Mouse (Mus musculus) activated CD4-positive, CD25-positive, alpha-beta regulatory T cell, adult 4 months (primary cell): ENCODE data around the gene Gm20388. TPM values are rescaled to one million over a fixed set of nuclear protein-coding genes. Genes with fewer than 3 reads are reported as not detected.

ENCODE experiments used
- ATAC-seq: one replicate; pipeline ENCODE4 v1.8.0; 2017
- polyA plus RNA-seq, 2 experiments: library from polyadenylated mRNA; unstranded; fragments of 100-300 nt; shearing (Covaris generic); gene quantifications; one replicate each; pipeline ENCODE4 v1.2.1; 2017

Gm20388 gene
- polyA plus RNA-seq, 2 experiments from 2014 or later = 9.9 to 12.3 TPM

DNA sequence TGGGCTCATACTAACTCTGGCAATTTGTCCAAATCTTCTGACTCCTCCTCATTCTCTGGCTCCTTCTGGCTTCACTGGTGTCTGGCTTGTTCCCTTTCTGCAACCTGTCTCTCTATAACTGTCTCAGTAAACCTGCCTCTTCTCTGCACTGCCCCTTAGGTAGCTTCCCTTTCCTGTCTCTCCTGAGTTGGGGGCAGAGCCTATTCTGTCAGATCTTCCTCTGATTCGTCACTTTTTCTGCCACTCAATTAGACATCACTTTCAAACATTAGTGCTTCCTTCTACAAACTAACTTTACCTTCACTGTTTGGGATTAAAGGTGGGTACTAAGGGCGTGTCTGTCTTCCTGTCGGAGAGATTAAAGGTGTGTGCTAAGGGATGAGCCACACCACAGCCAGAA, 2430.1 kb downstream of the Gm20388 start:
- ATAC-seq = no peak

DNA sequence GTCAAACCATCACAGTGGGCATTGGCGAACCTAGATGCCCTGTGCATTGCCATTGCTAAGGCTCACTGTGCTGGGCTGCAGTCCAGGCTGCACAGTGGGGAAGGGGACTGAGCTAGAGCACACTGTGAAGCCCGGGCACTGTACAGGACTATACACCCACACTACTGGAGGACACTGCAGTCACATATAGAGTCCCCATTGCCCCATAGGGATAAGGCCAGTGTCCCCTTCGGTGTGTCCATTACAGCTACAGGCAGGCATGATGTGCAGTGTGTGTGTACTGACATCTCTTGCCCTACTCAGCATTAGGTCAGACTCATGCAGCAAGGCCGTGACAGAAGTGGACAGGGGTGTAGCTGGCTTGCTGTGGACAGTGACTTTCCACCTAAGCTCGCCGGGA, 2431.1 kb downstream of the Gm20388 start:
- ATAC-seq = no peak

DNA sequence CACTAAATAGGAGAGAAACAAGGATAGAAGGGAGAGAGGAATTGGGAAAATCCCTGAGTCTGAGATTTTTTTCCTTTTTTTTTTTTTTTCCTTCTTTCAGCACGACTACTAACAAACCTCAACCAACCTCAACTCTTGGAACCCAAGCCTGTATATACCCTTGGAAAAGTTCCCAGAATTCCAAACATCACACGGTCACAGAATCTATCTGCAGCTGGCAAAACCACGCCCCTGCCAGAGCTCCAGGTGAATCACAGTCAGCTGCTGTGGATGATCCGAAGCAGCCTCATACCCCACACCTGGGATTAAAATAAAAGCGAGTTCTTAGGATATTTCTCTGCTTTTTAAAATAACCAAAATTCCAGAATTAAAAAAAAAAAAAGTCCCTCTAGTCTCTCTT, 2431.7 kb downstream of the Gm20388 start:
- ATAC-seq = no peak

- ATAC-seq = peak; percentile 62
Observed at GRCm38 (mm10) chr8:122342806-122343209, 2432.2 kb downstream of the Gm20388 start.

DNA sequence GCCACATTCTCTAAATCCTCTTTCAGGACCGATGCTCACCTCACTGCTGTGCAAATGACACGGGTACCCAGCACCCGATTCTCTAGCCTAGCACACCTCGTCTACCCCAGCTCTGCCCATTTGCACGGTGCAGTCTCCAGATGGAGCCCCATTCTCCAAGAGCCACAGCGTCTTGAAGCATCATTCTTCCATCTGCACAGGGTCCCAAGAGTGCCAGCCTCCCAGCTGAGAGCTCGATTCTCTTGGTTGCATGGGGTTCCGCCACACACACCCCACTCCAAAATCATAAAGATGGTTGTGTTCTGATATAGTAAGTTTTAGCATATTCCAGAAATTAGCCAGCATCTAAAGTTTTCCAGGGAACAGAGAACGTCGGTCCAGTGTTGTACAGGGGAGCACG, 2432.7 kb downstream of the Gm20388 start:
- ATAC-seq = no peak

GRCm38 (mm10) chr8:122343758-122344157, 2433.1 kb downstream of the Gm20388 start:
- peak; percentile 60 for ATAC-seq

- ATAC-seq = no peak
Observed at GRCm38 (mm10) chr8:122344219-122344618, 2433.6 kb downstream of the Gm20388 start.

DNA sequence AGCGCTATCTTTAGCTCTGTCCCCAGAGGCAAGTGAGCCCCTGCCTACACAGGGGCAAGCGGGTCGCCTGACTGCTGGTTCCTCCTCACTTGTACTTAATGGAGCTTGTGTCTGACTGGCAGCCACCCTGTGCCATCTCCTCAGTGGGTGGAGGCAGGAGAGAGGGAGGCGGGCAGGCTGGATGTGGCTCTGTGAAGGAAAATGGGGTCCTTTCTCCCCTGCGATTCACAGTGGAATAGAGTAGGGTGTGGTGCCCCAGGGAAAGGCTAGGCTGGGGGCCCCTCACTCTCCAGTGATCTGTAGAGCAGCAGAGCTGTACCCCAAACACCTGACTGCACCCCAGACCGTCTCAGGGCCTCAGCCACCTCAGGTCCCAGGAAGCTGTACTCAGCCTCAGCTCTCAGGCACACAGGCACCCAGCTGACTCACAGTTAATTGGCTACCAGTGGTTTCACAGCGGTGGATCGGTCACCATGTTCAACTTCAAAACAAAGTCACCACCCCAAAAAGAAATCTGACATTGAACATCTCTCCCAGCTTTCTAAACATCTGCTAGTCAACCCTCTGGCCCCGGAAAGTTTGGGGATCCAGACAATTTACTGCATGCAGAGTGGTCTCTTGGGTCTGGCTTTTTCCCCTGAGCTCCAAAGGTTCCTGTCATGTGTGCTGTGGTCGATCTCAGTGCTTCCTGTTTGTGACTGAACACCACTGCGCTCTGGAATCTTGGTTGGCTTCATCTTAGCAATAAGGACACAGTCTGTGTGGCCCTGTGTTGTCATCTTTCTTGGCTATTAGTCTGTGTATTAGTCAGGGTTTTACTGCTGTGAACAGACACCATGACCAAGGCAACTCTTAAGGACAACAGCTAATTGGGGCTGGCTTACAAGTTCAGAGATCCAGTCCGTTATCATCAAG, 2434.8 kb downstream of the Gm20388 start:
- ATAC-seq = no peak

DNA sequence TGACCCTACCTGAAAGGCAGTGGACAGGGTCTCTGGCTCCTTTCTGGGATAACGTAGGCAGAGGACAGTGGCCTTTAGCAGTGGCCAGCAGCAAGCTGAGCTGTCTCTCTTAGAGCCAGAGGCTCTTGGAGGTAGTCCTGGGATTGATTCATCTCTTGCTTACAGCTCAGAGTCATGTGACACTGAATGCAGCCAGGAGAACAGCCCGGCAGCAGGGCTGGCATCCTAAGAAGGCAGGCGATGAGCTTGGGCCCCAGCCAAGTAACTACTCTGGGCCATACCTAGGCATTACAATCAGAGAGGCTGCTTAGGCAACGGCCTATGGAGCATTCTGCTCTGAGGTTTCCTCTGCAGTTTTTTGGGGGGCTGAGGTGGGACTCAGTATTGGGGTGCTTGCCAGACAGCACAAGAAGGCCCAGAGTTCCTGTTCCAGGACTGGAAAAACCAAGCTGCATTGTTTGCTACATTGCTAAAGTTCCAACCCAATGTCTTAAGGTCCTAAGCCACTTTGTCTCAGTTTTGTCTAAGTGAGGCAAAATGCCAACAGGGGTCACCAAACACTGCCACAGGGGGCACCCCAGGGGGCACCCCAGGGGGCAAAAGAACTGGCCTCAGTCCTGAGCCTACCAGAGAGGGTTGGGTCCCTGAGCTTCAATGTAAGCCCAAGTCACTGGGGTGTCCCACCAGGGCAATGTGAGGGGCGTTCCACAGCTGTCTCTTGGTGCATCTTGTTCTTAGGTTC, 2437.3 kb downstream of the Gm20388 start:
- ATAC-seq = no peak

DNA sequence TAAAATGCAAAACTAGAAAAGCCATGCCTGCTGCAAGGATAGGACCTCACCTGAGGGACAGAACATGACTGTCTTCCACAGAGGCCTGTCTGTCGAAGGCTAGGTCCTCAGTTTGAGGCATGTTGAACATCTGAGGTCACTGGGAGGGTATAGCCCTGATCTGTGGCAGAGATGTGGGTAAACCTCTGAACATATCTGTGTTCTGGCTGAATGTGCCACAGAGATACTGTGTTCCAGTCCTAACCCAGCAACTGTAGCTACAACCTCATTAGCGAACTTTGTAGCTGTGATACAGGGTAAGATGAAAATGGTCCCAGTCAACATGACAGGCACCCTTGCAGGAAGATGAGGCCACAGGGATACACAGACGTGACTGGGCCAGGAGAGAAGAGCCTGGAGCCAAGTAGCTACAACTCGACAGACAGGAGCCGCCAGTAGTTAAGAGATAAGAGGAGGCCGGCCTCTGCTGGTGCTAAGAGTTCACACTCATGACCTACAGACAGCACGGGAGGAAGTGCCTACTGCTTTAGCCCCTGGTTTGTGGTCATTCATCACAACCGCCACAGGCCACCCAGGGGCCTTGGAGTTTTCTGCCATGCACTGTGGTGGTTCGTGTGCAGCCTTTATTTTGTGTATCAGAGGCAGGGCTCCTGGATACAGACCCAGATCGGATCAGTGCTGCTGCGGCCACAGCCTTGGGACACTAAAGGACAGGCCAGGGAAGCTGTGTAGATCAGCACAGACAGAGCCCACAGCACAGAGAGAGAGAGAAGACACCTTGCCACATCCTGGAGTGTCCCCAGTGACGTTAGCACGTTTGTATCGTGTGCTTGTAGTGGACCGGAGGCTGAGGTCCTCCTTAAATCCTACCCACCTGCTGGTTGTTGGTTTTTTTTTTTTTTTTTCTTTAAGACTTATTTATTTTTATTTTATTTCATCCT, 2439.0 kb downstream of the Gm20388 start:
- ATAC-seq = no peak

GRCm38 (mm10) chr8:122350309-122351089, 2439.9 kb downstream of the Gm20388 start:
- no peak for ATAC-seq

DNA sequence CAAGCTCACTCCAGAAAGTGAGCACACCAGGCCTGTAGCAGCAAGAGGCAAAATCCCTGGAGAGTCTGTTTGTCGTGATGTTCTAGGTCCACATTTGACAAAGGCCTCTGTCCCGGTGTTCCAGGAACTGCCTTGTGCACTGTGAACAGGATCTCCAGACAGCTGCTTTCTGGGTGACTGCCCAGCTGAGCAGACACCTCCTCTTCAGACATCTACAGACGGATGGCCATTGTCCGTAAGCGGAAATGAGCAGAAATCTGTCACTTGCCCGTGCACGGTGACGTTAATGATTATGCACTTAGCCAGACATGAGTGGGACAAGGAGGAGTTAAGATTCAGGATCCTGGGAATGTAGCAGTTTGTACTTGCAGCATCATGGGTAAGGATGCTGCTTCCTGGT, 2443.5 kb downstream of the Gm20388 start:
- no peak for ATAC-seq

DNA sequence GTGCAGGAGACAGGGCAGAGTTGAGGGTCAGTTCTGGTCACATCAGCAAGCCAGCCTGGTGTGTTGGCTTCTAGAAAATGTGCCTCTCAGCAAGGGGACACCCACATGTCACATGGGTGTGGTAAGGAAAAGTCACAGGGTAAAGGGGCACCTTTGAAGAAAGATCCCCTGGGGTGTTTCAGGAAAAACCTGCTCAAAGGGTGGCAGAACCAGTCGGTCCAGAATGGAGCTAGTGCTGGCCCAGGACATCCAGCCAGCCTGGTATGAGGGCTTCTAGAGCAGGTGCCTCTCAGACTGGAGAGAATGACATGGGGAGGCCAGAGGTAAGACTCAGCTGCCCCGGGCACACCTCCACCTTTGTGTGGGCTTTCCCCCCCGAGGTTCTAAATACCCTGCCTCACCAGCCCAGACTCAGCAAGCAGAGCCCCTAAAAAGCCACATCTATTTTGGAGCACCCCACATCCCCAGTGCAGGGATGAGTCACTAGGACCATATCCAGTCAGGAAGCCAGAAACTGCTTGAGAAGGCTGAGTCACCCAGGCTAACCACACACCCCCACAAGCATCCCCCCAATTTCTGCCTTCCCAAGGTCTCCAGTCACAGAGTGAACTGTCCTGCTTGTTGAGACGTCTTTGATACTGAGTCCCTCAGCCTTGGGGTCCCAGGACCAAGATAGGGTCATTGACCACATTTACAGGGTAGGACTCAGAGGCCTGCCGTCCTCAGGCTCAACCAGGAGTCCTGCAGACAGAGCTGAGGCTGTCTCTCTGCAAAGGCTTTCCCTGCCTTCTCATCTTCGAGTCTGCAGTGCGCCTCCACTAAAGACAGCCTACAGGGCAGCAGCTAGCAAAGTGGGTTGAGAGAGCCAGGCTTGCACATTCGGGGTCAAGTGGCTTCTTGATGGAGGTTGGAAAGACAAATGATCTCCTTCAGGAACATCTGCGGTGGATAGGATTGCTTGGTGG, 2445.3 kb downstream of the Gm20388 start:
- ATAC-seq = no peak

GRCm38 (mm10) chr8:122357202-122357601, 2446.6 kb downstream of the Gm20388 start:
- no peak for ATAC-seq

DNA sequence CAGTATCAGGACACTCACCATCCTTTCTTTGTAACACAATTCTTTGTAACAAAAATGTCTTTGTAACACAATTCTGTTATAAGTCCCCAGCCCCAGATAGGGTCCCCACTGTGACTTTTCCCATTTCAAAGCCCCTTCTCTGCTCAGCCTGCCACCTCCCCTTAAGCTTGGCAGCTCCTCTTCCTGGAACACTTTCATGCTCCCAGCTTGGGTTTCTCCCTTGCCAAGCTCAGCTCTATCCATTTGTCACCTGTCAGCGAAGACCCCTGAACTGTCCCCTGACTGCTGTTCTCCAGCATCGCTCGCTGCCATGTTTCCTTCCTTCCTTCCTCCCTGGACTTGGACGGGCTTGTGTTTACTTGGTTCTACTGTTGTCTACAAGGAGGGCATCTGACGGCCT, 2447.0 kb downstream of the Gm20388 start:
- no peak for ATAC-seq

- no peak for ATAC-seq
Observed at GRCm38 (mm10) chr8:122359111-122359775, 2448.6 kb downstream of the Gm20388 start.

- ATAC-seq = no peak
Observed at GRCm38 (mm10) chr8:122360696-122361416, 2450.2 kb downstream of the Gm20388 start, which contains the start of gene Trhr2. Trhr2 (minus strand) TSS chr8:122360746.

GRCm38 (mm10) chr8:122362271-122362670, 2451.6 kb downstream of the Gm20388 start:
- no peak for ATAC-seq

GRCm38 (mm10) chr8:122362967-122363366, 2452.3 kb downstream of the Gm20388 start:
- no peak for ATAC-seq
